Mouse (Mus musculus) hindbrain, postnatal 0 days (tissue): Measurements from ENCODE around the gene Heg1. TPM values are rescaled to one million over a fixed set of nuclear protein-coding genes. Genes with fewer than 3 reads are reported as not detected.

Source experiments
- ATAC-seq: fragments of 200-750 bp; cut with Nextera tagmentation; 2 replicates; pipeline ENCODE4 v1.8.0; 2017; ENCODE audit warnings: mild to moderate bottlenecking, moderate TSS enrichment, moderate library complexity
- DNase-seq: peaks from one replicate; pipeline ENCODE4 v3.0.0-alpha.2; 2015; ENCODE audit warnings: low spot score
- H3K27ac ChIP-seq: fragments of 300-500 bp; sonication (generic); 2 replicates; pipeline ENCODE4 v1.5.1; 2014; ENCODE audit warnings: mild to moderate bottlenecking
- H3K27me3 ChIP-seq: fragments of 300-500 bp; sonication (generic); 2 replicates; pipeline ENCODE4 v1.6.1; 2014; ENCODE audit warnings: low read length, mixed read lengths; ENCODE audit not compliant: insufficient read depth
- H3K36me3 ChIP-seq: fragments of 300-500 bp; sonication (generic); 2 replicates; pipeline ENCODE4 v1.6.1; 2014; ENCODE audit warnings: low read length, mixed read lengths; ENCODE audit not compliant: insufficient read depth
- H3K4me1 ChIP-seq: fragments of 300-500 bp; sonication (generic); 2 replicates; pipeline ENCODE4 v1.6.1; 2014; ENCODE audit warnings: antibody characterized with exemption, low read length, mixed read lengths; ENCODE audit not compliant: insufficient read depth
- H3K4me2 ChIP-seq: fragments of 300-500 bp; sonication (generic); 2 replicates; pipeline ENCODE4 v1.6.1; 2014; ENCODE audit warnings: low read depth, mild to moderate bottlenecking, low read length, moderate library complexity, mixed read lengths
- H3K4me3 ChIP-seq: fragments of 300-500 bp; sonication (generic); 2 replicates; pipeline ENCODE4 v1.5.1; 2014; ENCODE audit warnings: low read length
- H3K9ac ChIP-seq: fragments of 300-500 bp; sonication (generic); replicated peaks from 2 replicates; pipeline ENCODE4 v1.6.1; 2014; ENCODE audit warnings: mild to moderate bottlenecking, low read length, moderate library complexity, mixed read lengths
- H3K9me3 ChIP-seq: fragments of 300-500 bp; sonication (generic); 2 replicates; pipeline ENCODE4 v1.6.1; 2016; ENCODE audit warnings: low read length, mixed read lengths
- CTCF ChIP-seq: IDR thresholded peaks from 2 replicates; pipeline ENCODE4 v1.5.1; 2016; ENCODE audit warnings: antibody characterized with exemption, control low read depth, low read depth
- WGBS: fragments of 180-500 bp; shearing (Covaris S2); extraction: QIAGEN DNeasy Blood & Tissue Kit; methylation state at CpG from one replicate; pipeline ENCODE4 v1.1.7; 2014; 5-methylcytosine and 5-hydroxymethylcytosine counted together
- polyA plus RNA-seq: library from polyadenylated mRNA; unstranded; fragments of >200 nt; fragmentation: Nextera tagmentation; extraction: Ambion mirVana; gene quantifications from 2 replicates; pipeline ENCODE4 v1.2.1, GENCODE M21; 2015
- total RNA-seq: library from RNA; depleted of rRNA; stranded (reverse); fragments of >200 nt; gene quantifications from 2 replicates; pipeline ENCODE4 v1.2.3, GENCODE M21; 2014

The Heg1 gene
- total and polyA plus RNA-seq, 2 experiments from 2014 or later = 8.1 to 30.4 TPM

DNA sequence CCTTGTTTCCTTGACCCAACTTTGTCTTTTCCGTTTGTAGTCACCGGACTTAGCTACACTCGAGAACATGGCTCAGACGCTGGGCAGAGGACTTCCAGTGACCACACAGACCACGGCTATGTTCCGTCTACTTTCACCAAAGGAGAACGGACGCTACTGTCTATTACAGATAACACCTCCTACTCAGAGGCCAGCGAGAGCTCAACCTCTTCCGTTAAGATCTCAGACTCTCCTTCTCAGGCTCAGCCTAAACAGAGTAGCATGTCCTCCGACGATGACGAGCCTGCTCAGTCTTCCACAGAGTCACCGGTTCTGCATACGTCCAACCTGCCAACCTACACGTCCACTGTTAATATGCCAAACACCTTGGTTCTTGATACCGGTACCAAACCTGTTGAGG, 42.1 kb downstream of the Heg1 start:
- H3K9ac ChIP-seq = no peak overlapping the region
- 0 out of 2 replicates have a peak, but pooled peaks cover 2% of the 10 kb centered on the region for H3K9me3 ChIP-seq
- no peak overlapping the region for H3K4me3 ChIP-seq
- TF ChIP-seq CTCF = no peak
- no peak for DNase-seq
- no peak overlapping the region for H3K4me2 ChIP-seq
- H3K27me3 ChIP-seq = no peaks in the 10 kb centered on the region
- no peak for ATAC-seq
- WGBS = 94% methylated on average over 17 of the region's 17 CpGs
- no peak overlapping the region for H3K27ac ChIP-seq
- H3K36me3 ChIP-seq = peaks cover 7% of the 10 kb centered on the region; the same call in 1 of the 2 replicates
- no peaks in the 10 kb centered on the region for H3K4me1 ChIP-seq

GRCm38 (mm10) chr16:33726892-33727291, 42.7 kb downstream of the Heg1 start:
- no peaks in the 10 kb centered on the region for H3K4me1 ChIP-seq
- ATAC-seq (no peak), DNase-seq (no peak)
- peaks cover 7% of the 10 kb centered on the region; the same call in 1 of the 2 replicates for H3K36me3 ChIP-seq
- WGBS = 94% methylated on average over 7 of the region's 7 CpGs
- H3K27ac ChIP-seq = no peak overlapping the region
- H3K9ac ChIP-seq = no peak overlapping the region
- H3K27me3 ChIP-seq = no peaks in the 10 kb centered on the region
- no peak overlapping the region for H3K4me2 ChIP-seq
- H3K4me3 ChIP-seq = no peak overlapping the region
- H3K9me3 ChIP-seq = 0 out of 2 replicates have a peak, but pooled peaks cover 2% of the 10 kb centered on the region
- no peak for TF ChIP-seq CTCF

GRCm38 (mm10) chr16:33728427-33728826, 44.3 kb downstream of the Heg1 start:
- Histone ChIP-seq H3K36me3 (peaks cover 7% of the 10 kb centered on the region; the same call in 1 of the 2 replicates), H3K4me1 (no peaks in the 10 kb centered on the region), H3K27me3 (no peaks in the 10 kb centered on the region), H3K4me3 (no peak overlapping the region), H3K27ac (no peak overlapping the region), H3K9ac (no peak overlapping the region), H3K4me2 (no peak overlapping the region), H3K9me3 (0 out of 2 replicates have a peak, but pooled peaks cover 2% of the 10 kb centered on the region)
- TF ChIP-seq CTCF = peak; percentile 55
- 48% methylated on average over 13 of the region's 13 CpGs for WGBS
- ATAC-seq (peak; percentile 75; the same call in 1 of the 2 replicates), DNase-seq (peak; percentile 76)

GRCm38 (mm10) chr16:33731291-33731690, 47.1 kb downstream of the Heg1 start:
- no peak for ATAC-seq
- Histone ChIP-seq H3K4me1 (0 out of 2 replicates have a peak, but pooled peaks cover 15% of the 10 kb centered on the region), H3K9me3 (no peaks in the 10 kb centered on the region), H3K4me3 (no peak overlapping the region), H3K4me2 (no peak overlapping the region), H3K36me3 (peaks cover 7% of the 10 kb centered on the region; the same call in 1 of the 2 replicates), H3K27me3 (no peaks in the 10 kb centered on the region), H3K9ac (no peak overlapping the region), H3K27ac (no peak overlapping the region)
- no peak for TF ChIP-seq CTCF
- no peak for DNase-seq
- WGBS = 59% methylated on average over 12 of the region's 12 CpGs

DNA sequence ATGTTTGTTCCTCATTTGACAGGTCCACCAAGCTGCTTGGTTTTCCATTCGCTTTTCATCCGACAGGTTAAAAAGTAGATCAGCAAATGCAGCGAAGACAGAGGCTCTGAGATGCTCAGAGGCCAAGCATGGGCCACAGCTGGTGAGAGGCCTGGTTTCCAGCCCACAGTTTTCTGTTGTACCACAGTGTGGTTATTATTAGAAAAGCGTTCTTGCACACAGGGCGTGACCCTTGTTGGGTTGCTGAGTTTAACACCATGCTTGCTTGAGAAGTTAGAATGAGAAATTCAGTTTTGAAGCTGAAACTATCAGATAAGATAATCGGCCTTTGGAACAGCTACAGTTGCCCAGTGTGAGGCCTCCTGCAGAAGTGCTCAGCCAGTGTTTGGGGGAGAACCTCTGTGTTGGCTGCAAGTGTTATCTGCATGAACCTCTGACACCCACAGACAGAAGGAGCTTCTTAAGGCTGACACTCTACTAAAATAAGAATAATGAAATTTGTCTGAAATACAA, 48.1 kb downstream of the Heg1 start:
- H3K4me2 ChIP-seq = no peak overlapping the region
- TF ChIP-seq CTCF = no peak
- H3K4me3 ChIP-seq = no peak overlapping the region
- peak overlapping the region; percentile 67 for H3K27ac ChIP-seq
- H3K9ac ChIP-seq = no peak overlapping the region
- H3K4me1 ChIP-seq = 0 out of 2 replicates have a peak, but pooled peaks cover 15% of the 10 kb centered on the region
- 68% methylated on average over 6 of the region's 6 CpGs for WGBS
- no peaks in the 10 kb centered on the region for H3K27me3 ChIP-seq
- DNase-seq = no peak
- H3K9me3 ChIP-seq = no peaks in the 10 kb centered on the region
- H3K36me3 ChIP-seq = no peaks in the 10 kb centered on the region; the same call in 1 of the 2 replicates
- no peak for ATAC-seq

- Histone ChIP-seq H3K4me1 (0 out of 2 replicates have a peak, but pooled peaks cover 15% of the 10 kb centered on the region), H3K27ac (peak overlapping the region; percentile 67), H3K36me3 (no peaks in the 10 kb centered on the region), H3K4me3 (no peak overlapping the region), H3K27me3 (no peaks in the 10 kb centered on the region), H3K9ac (no peak overlapping the region), H3K4me2 (no peak overlapping the region), H3K9me3 (no peaks in the 10 kb centered on the region)
- no peak for TF ChIP-seq CTCF
- WGBS = 46% methylated on average over 15 of the region's 15 CpGs
- peak; percentile 64 for DNase-seq
- 0 out of 2 replicates have a peak, but pooled peaks have one; percentile 27 for ATAC-seq
Measured at GRCm38 (mm10) chr16:33732846-33733580, 48.8 kb downstream of the Heg1 start.
